Mouse (Mus musculus) adrenal gland, postnatal 10 days (tissue): ENCODE measurements at regions not wholly inside any gene's neighbourhood (a gene's known extent, or its start where the extent isn't known, plus 50 kb on each side); places are given as distances from the start of the nearest gene placed in this dataset.

ENCODE experiments used
- DNase-seq: peaks from one replicate; pipeline ENCODE4 v3.0.0; 2021; ENCODE audit warnings: mixed read lengths

- DNase-seq: no peak
These were observed 136.7 kb downstream of the Gm11011 start for GRCm38 (mm10) chr2:169450801-169451200.

DNA sequence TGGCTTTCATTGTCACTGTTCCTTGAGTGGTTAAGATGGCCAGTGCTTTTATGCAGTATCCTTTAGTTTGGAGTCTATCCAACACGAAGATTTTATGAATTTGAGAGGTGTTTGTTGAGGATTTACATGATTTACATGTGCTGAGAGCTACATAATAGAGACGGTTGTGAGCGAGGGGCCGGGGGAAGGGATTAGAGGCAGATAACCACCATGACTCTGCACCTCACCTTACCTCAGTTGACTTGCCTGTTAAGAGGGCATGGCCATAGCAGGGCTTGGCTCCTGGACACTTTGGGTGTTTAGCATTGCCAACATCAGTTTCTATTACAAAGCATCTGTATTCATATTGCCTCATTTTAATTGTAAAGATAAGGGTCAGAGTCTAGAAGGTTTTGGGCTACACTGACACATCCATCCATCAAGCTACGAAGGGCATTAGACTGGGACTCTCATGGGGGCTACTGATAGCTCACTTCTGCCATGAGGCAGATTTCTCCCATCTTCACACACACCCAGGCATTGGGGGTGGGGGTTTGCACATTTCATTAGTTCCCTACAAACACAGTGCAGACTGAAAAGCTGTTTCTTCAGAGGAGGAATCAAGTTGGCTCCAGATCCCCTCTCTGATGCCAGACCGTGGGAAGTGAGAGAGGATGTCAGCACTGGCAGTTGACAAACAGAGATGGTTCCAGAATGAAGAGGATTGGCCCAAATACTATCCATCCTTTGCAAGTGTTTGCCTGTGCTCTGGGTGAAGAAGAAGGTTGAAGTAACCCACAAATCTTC lies 139.9 kb downstream of the Gm11011 start:
- DNase-seq: no peak

- no peak for DNase-seq
These were observed 141.7 kb downstream of the Gm11011 start for GRCm38 (mm10) chr2:169445877-169446276.

DNA sequence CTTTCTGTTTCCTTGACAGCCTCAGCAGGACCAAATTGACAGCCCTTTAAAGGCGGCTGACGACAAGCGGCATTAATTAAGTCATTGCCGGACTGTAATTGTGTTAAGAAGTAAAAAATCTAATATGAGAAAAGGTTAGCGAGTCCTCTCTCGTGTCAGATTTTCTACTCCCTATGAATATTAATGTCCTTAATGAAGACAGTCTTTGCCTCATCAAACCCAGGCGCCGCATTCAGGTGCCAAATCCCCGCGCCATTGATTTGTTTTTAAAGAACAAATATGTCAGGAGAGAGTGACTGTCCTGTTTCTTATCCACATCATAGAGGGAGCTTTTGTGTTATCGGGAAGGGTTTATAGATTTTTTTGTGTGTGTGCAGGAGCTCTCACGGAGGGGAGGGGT lies 142.2 kb downstream of the Gm11011 start:
- DNase-seq: no peak

GRCm38 (mm10) chr2:169443271-169443670 lies 144.3 kb downstream of the Gm11011 start:
- no peak for DNase-seq

DNA sequence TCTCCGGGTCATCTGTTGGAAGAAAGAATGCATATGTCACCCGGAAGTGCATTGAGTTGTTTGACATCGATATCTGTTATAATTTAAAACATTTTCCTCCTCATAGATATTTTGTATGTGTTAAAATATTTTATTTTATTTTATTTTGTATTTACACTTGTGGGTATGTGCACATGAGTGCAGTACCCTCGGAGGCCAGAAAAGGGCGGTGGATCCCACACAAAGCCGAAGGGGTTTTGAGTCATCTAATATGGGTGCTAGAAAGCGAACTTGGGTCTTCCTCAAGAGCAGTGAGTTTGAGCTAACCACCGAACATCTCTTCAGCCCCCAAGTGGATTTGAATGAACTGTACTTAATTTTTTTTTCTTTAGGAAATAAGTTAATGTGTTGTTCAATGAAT lies 156.0 kb downstream of the Gm11011 start:
- no peak for DNase-seq

DNA sequence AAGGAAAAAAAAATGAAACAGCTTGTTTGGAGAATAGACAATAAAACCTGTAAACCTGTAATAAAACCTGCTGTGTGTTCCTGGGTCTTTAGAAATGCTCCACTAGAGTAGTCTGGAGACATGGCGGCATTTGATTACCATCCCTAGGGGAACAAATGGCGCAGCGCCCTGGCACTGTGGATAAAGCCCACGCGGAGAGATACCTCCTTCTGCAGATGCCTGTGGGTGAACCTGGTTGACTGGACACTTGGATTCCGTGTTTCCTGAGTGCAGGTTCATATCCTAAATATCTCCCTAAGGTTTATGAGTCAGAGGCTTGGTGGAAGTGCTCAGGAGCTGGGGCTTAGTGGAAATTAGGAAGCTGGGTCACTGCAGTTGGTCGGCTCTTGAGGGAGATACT lies 158.1 kb downstream of the Gm11011 start:
- DNase-seq: no peak

GRCm38 (mm10) chr2:169424166-169424920 lies 163.2 kb downstream of the Gm11011 start:
- DNase-seq: peak; percentile 33

DNA sequence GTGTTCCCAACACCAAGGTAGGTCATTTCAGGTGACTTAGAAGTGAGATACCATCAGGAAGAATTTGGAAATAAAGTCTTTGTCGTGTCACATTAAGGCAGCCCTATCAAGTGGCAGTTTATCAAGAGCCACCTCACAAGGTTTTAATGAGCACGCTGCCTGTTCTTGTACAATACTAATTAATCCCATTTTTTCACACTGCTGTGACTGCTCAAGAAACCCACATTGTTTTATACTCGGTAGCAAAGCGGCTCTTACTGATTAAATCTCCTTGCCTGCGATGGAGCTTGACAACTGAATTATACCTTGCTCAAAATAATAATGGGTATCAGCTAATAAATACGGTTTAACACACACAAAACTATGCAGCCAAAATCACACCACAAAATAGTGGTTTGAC lies 175.2 kb downstream of the Gm11011 start:
- no peak for DNase-seq

GRCm38 (mm10) chr2:169410080-169410479 lies 177.5 kb downstream of the Gm11011 start:
- no peak for DNase-seq

GRCm38 (mm10) chr2:169404908-169405690 lies 182.4 kb downstream of the Gm11011 start:
- no peak for DNase-seq

DNA sequence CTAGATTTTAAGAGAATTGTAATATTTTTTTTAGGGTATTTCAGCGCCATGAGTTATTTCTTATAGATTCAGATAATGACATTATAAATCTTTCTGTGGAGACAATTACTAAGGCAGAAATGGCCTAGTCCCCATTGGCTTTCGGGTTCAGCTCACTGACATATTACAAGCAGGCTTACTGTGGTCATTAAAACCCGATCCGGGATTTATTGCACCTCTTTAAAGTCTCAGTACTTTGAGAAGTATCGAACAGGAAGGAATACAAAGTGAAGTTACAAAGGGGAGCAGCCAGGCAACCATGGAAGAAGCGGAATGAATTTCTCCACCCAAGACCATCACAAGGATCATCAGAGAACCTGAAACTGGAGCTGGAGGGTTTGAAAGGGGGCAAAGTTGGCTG lies 189.8 kb downstream of the Gm11011 start:
- no peak for DNase-seq

GRCm38 (mm10) chr2:169397013-169397412 lies 190.5 kb downstream of the Gm11011 start:
- peak; percentile 68 for DNase-seq

GRCm38 (mm10) chr2:169396294-169396693 lies 191.3 kb downstream of the Gm11011 start:
- DNase-seq: no peak

GRCm38 (mm10) chr2:169389611-169390010 lies 197.9 kb downstream of the Gm11011 start:
- no peak for DNase-seq

GRCm38 (mm10) chr2:169388569-169388968 lies 199.0 kb downstream of the Gm11011 start:
- DNase-seq: no peak

DNA sequence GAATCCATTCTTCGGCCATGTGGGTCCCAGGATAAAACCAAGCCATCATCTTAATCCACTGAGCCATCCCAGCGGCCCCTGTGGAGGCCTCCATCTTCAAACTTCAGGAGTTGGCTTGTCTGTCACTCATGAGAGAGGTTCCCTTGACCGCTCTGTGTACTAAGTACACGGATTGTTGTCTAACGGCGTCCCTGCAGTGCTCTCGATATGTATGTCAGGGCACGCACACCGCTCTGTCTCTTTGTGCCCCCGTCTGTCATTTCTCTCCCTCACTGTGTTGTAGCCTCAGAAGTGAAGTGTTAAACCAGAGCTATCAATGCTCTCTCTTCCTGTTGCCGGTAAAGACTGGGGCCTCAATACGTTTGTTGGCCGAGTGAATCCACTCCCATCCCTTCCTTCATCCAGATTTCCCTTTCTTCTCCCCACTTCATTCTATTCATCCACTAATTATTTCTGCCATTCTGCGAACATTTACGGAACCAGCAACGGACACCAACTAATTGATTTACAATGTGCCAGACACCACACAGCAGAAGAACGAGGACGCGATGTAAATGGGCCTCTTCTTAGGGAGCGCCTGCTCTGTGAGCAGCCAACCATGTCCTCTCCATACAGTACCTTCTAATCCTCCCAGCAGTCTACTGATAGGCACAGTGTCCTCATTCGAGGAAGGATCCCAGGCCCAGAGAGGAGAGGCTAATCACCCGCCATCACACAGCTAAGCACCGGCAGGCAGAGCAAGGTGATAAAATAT lies 199.6 kb downstream of the Gm11011 start:
- DNase-seq: no peak

DNA sequence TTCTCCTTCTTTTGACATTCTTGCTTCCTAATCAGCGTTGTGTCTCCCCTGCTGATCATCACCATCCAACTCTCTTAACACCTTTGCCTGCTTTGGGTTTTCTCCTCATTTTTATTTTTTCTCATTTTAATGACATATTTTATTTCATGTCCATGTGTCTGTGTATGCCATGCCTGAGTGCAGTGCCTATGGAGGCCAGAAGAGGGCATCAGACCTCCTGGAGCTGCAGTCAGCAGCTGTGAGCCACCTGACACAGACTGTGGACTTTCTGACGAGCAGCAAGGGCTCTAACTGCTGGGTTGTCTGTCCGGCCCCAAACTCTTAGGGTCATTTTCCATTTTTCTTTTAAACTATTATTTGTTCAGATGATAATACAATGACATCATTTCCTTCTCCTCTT lies 203.8 kb downstream of the Gm11011 start:
- DNase-seq: no peak

DNA sequence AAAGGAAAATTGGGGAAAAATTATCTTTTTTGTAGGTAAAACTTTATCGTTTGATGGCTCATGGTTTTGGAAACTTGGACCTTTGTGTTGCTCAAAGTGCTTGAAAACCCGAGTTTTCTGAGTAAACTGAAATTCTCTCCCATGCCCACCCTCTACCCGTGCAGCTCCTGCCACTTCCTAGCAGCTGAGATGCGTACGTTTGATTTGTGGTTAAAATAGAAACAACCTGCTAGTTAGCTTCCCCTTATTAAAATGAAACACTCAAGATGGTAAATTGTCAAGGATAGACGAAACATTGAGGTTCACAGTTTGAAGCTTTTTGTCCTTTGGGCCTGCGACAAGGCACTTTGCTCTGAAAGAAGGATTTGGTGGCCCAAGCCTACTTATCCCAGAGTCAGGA lies 214.5 kb downstream of the Gm11011 start:
- DNase-seq: no peak

GRCm38 (mm10) chr2:169365046-169365445 lies 222.5 kb downstream of the Gm11011 start:
- DNase-seq: no peak

DNA sequence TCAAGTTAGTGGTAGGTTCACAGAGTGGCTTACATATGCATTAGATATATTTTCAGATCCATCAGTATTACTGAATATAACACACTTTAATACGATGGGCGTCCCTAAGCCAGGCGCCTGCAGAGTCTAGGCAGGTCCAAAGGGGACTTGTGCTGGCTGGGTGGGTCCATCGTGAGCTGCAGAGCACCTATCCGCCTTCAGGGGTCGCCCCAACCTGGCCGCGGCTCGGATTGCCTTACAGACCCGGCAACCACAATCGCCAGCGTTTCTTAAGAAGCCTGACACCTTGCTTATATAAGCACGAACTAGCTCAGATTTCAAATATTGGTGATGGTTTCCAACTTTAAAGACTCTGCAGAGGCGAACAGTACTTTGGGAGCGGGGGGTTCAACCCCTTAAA lies 227.3 kb downstream of the Gm11011 start:
- DNase-seq: peak; percentile 43

DNA sequence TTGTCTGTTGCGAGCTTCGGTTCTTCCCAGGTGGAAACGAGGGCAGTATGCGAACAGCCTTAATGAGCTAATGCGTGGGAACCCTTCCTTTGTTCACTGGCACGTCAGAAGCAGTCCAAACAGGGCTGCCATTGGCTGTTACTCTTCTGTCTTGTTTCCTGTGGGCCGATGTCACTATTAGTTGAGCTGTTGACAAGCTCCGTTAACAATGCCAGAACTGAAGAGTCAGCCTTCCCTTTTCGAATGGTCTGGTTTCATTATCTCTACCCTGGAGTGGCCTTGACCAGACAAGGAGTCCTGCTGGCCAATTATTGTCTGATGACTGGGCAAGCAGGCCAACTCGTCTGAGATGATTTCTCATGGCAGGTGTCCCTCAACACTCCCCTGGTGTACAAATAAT lies 230.1 kb downstream of the Gm11011 start:
- DNase-seq: no peak
